Mouse (Mus musculus) intestine, embryonic 15.5 days (tissue): ENCODE results near the gene Fbxw7. TPM values are rescaled to one million over a fixed set of nuclear protein-coding genes. Genes with fewer than 3 reads are reported as not detected.

Experiments
- ATAC-seq: fragments of 200-750 bp; cut with Nextera tagmentation; 2 replicates; pipeline ENCODE4 v1.8.0; 2017; ENCODE audit warnings: moderate TSS enrichment, moderate library complexity
- H3K27ac ChIP-seq: fragments of 300-500 bp; sonication (generic); 2 replicates; pipeline ENCODE4 v1.5.1; 2015; ENCODE audit warnings: mild to moderate bottlenecking, inconsistent platforms
- H3K27me3 ChIP-seq: fragments of 300-500 bp; sonication (generic); replicated peaks from 2 replicates; pipeline ENCODE4 v1.6.1; 2015; ENCODE audit warnings: inconsistent platforms
- H3K36me3 ChIP-seq: fragments of 300-500 bp; sonication (generic); 2 replicates; pipeline ENCODE4 v1.6.1; 2015; ENCODE audit warnings: inconsistent platforms
- H3K4me1 ChIP-seq: fragments of 300-500 bp; sonication (generic); replicated peaks from 2 replicates; pipeline ENCODE4 v1.6.1; 2015; ENCODE audit warnings: inconsistent platforms
- H3K4me2 ChIP-seq: fragments of 300-500 bp; sonication (generic); replicated peaks from 2 replicates; pipeline ENCODE4 v1.6.1; 2015; ENCODE audit warnings: mild to moderate bottlenecking, inconsistent platforms
- H3K4me3 ChIP-seq: fragments of 300-500 bp; sonication (generic); replicated peaks from 2 replicates; pipeline ENCODE4 v1.5.1; 2015; ENCODE audit warnings: inconsistent platforms
- H3K9ac ChIP-seq: fragments of 300-500 bp; sonication (generic); 2 replicates; pipeline ENCODE4 v1.6.1; 2015; ENCODE audit warnings: inconsistent platforms
- H3K9me3 ChIP-seq: fragments of 300-500 bp; sonication (generic); 2 replicates; pipeline ENCODE4 v1.6.1; 2016; ENCODE audit warnings: inconsistent platforms
- WGBS: fragments of 180-500 bp; shearing (Covaris S2); methylation state at CpG from one replicate; pipeline ENCODE4 v1.1.7; 2015; 5-methylcytosine and 5-hydroxymethylcytosine counted together
- polyA plus RNA-seq: library from polyadenylated mRNA; unstranded; fragments of >200 nt; fragmentation: Nextera tagmentation; extraction: Ambion mirVana; gene quantifications from 2 replicates; pipeline ENCODE4 v1.2.1, GENCODE M21; 2015

Gene Fbxw7
- polyA plus RNA-seq, 1 experiment from 2014 or later: 10.4 TPM

- Histone ChIP-seq H3K4me2 (no peak overlapping the region), H3K27ac (no peak overlapping the region), H3K4me1 (no peaks in the 10 kb centered on the region), H3K36me3 (no peaks in the 10 kb centered on the region), H3K4me3 (no peak overlapping the region), H3K27me3 (no peaks in the 10 kb centered on the region), H3K9ac (no peak overlapping the region), H3K9me3 (no peaks in the 10 kb centered on the region)
- ATAC-seq: no peak
- WGBS: 44% methylated on average over 1 of the region's 1 CpGs
Observed at GRCm38 (mm10) chr3:84914284-84914683, 99.2 kb downstream of the Fbxw7 start.

GRCm38 (mm10) chr3:84917903-84918679, 103.0 kb downstream of the Fbxw7 start:
- WGBS: 68% methylated on average over 9 of the region's 9 CpGs

GRCm38 (mm10) chr3:84921704-84922420, 106.8 kb downstream of the Fbxw7 start:
- Histone ChIP-seq H3K27me3 (no peaks in the 10 kb centered on the region), H3K36me3 (no peaks in the 10 kb centered on the region), H3K4me1 (peaks cover 2% of the 10 kb centered on the region; the same call in 1 of the 2 replicates), H3K9me3 (no peaks in the 10 kb centered on the region), H3K4me3 (no peak overlapping the region), H3K27ac (no peak overlapping the region), H3K4me2 (no peak overlapping the region), H3K9ac (no peak overlapping the region)
- ATAC-seq: no peak
- WGBS: 70% methylated on average over 6 of the region's 6 CpGs

More at GRCm38 (mm10) chr3:84917903-84918679, 103.0 kb downstream of the Fbxw7 start:
- Histone ChIP-seq H3K9ac (no peak overlapping the region), H3K27ac (no peak overlapping the region), H3K4me3 (no peak overlapping the region), H3K4me2 (no peak overlapping the region), H3K9me3 (no peaks in the 10 kb centered on the region), H3K4me1 (no peaks in the 10 kb centered on the region), H3K36me3 (no peaks in the 10 kb centered on the region), H3K27me3 (no peaks in the 10 kb centered on the region)
- no peak for ATAC-seq

GRCm38 (mm10) chr3:84923256-84923655, 108.2 kb downstream of the Fbxw7 start:
- H3K4me2 ChIP-seq: no peak overlapping the region
- no peaks in the 10 kb centered on the region for H3K27me3 ChIP-seq
- no peak overlapping the region for H3K9ac ChIP-seq
- H3K27ac ChIP-seq: no peak overlapping the region
- 74% methylated on average over 1 of the region's 1 CpGs for WGBS
- H3K4me1 ChIP-seq: peaks cover 2% of the 10 kb centered on the region; the same call in 1 of the 2 replicates
- H3K4me3 ChIP-seq: no peak overlapping the region
- no peaks in the 10 kb centered on the region for H3K9me3 ChIP-seq
- no peaks in the 10 kb centered on the region for H3K36me3 ChIP-seq
- ATAC-seq: 0 out of 2 replicates have a peak, but pooled peaks have one; percentile 25

- WGBS: 64% methylated on average over 1 of the region's 1 CpGs
Observed at GRCm38 (mm10) chr3:84923670-84924069, 108.6 kb downstream of the Fbxw7 start.

GRCm38 (mm10) chr3:84925229-84925628, 110.2 kb downstream of the Fbxw7 start:
- H3K36me3 ChIP-seq: no peaks in the 10 kb centered on the region
- peaks cover 2% of the 10 kb centered on the region; the same call in 1 of the 2 replicates for H3K4me1 ChIP-seq
- no peak overlapping the region for H3K9ac ChIP-seq
- no peaks in the 10 kb centered on the region for H3K27me3 ChIP-seq
- H3K4me3 ChIP-seq: no peak overlapping the region
- no peak overlapping the region for H3K4me2 ChIP-seq
- 59% methylated on average over 4 of the region's 4 CpGs for WGBS
- ATAC-seq: no peak
- no peak overlapping the region for H3K27ac ChIP-seq
- no peaks in the 10 kb centered on the region for H3K9me3 ChIP-seq

More at GRCm38 (mm10) chr3:84923670-84924069, 108.6 kb downstream of the Fbxw7 start:
- Histone ChIP-seq H3K4me3 (no peak overlapping the region), H3K9ac (no peak overlapping the region), H3K27me3 (no peaks in the 10 kb centered on the region), H3K4me1 (peaks cover 2% of the 10 kb centered on the region; the same call in 1 of the 2 replicates), H3K27ac (no peak overlapping the region), H3K4me2 (no peak overlapping the region), H3K9me3 (no peaks in the 10 kb centered on the region), H3K36me3 (no peaks in the 10 kb centered on the region)
- ATAC-seq: peak; percentile 62

GRCm38 (mm10) chr3:84926140-84926539, 111.1 kb downstream of the Fbxw7 start:
- H3K27ac ChIP-seq: no peak overlapping the region
- 86% methylated on average over 5 of the region's 5 CpGs for WGBS

GRCm38 (mm10) chr3:84927168-84927794, 112.2 kb downstream of the Fbxw7 start:
- Histone ChIP-seq H3K4me1 (peaks cover 2% of the 10 kb centered on the region; the same call in 1 of the 2 replicates), H3K36me3 (no peaks in the 10 kb centered on the region), H3K4me2 (no peak overlapping the region), H3K9ac (no peak overlapping the region), H3K4me3 (no peak overlapping the region), H3K27ac (no peak overlapping the region), H3K27me3 (no peaks in the 10 kb centered on the region), H3K9me3 (no peaks in the 10 kb centered on the region)
- WGBS: 64% methylated on average over 8 of the region's 8 CpGs
- no peak for ATAC-seq

More at GRCm38 (mm10) chr3:84926140-84926539, 111.1 kb downstream of the Fbxw7 start:
- peaks cover 2% of the 10 kb centered on the region; the same call in 1 of the 2 replicates for H3K4me1 ChIP-seq
- no peak overlapping the region for H3K4me2 ChIP-seq
- no peaks in the 10 kb centered on the region for H3K27me3 ChIP-seq
- H3K36me3 ChIP-seq: no peaks in the 10 kb centered on the region
- no peak overlapping the region for H3K4me3 ChIP-seq
- H3K9ac ChIP-seq: no peak overlapping the region
- no peak for ATAC-seq
- H3K9me3 ChIP-seq: no peaks in the 10 kb centered on the region

- no peak overlapping the region for H3K9ac ChIP-seq
- 91% methylated on average over 2 of the region's 2 CpGs for WGBS
- no peak overlapping the region for H3K4me2 ChIP-seq
- H3K4me1 ChIP-seq: peaks cover 2% of the 10 kb centered on the region; the same call in 1 of the 2 replicates
- H3K36me3 ChIP-seq: no peaks in the 10 kb centered on the region
- no peak for ATAC-seq
- H3K27me3 ChIP-seq: no peaks in the 10 kb centered on the region
- no peak overlapping the region for H3K4me3 ChIP-seq
- no peak overlapping the region for H3K27ac ChIP-seq
- no peaks in the 10 kb centered on the region for H3K9me3 ChIP-seq
Observed at GRCm38 (mm10) chr3:84927901-84928300, 112.8 kb downstream of the Fbxw7 start.

GRCm38 (mm10) chr3:84929171-84929570, 114.1 kb downstream of the Fbxw7 start:
- H3K9ac ChIP-seq: no peak overlapping the region
- whole genome bisulfite sequencing: 90% methylated on average over 3 of the region's 3 CpGs
- H3K4me3 ChIP-seq: no peak overlapping the region
- no peaks in the 10 kb centered on the region for H3K36me3 ChIP-seq
- H3K4me2 ChIP-seq: no peak overlapping the region
- peaks cover 2% of the 10 kb centered on the region; the same call in 1 of the 2 replicates for H3K4me1 ChIP-seq
- no peak overlapping the region for H3K27ac ChIP-seq
- no peak for ATAC-seq
- no peaks in the 10 kb centered on the region for H3K9me3 ChIP-seq
- H3K27me3 ChIP-seq: no peaks in the 10 kb centered on the region

- H3K9ac ChIP-seq: no peak overlapping the region
- no peaks in the 10 kb centered on the region for H3K9me3 ChIP-seq
- H3K36me3 ChIP-seq: no peaks in the 10 kb centered on the region
- H3K4me1 ChIP-seq: no peaks in the 10 kb centered on the region
- no peak overlapping the region for H3K4me2 ChIP-seq
- no peak overlapping the region for H3K4me3 ChIP-seq
- no peaks in the 10 kb centered on the region for H3K27me3 ChIP-seq
- no peak overlapping the region for H3K27ac ChIP-seq
- 51% methylated on average over 3 of the region's 3 CpGs for whole genome bisulfite sequencing
- ATAC-seq: no peak
Observed at GRCm38 (mm10) chr3:84930683-84931082, 115.6 kb downstream of the Fbxw7 start.

GRCm38 (mm10) chr3:84935729-84936128, 120.7 kb downstream of the Fbxw7 start:
- H3K4me3 ChIP-seq: no peak overlapping the region
- H3K4me2 ChIP-seq: no peak overlapping the region
- H3K27me3 ChIP-seq: no peaks in the 10 kb centered on the region
- no peak overlapping the region for H3K9ac ChIP-seq
- H3K9me3 ChIP-seq: no peaks in the 10 kb centered on the region
- no peak for ATAC-seq
- H3K4me1 ChIP-seq: no peaks in the 10 kb centered on the region
- WGBS: 76% methylated on average over 1 of the region's 1 CpGs
- no peak overlapping the region for H3K27ac ChIP-seq
- H3K36me3 ChIP-seq: no peaks in the 10 kb centered on the region
